Mouse (Mus musculus): ENCODE measurements at regions not wholly inside any gene's neighbourhood (a gene's known extent, or its start where the extent isn't known, plus 50 kb on each side); places are given as distances from the start of the nearest gene placed in this dataset.
A peak's percentile ranks its signal among the peaks of the same experiment; 100 is the strongest.

GRCm38 (mm10) chr1:138908860-138909259, 52.2 kb upstream of the 2310009B15Rik start:
- no peak for DNase-seq

DNA sequence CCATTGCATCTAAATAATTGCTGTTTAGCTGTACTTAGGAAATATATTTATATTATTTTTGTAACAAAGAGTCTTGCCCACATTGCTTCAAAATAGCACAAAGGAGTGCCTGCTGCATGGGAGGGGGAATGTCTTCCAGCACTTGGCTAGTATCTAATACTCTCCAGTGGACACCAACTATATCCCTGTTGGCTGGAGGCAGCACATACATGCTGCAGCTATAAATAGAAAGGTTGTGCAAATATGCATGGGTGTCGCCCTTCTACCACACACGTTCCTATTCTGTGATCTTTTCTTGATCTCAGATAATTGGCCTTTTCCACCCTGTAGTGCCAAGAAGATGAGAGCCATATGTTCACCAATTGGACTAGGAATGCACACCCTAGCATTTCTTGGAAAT, 53.0 kb upstream of the 2310009B15Rik start:
- no peak for DNase-seq

DNA sequence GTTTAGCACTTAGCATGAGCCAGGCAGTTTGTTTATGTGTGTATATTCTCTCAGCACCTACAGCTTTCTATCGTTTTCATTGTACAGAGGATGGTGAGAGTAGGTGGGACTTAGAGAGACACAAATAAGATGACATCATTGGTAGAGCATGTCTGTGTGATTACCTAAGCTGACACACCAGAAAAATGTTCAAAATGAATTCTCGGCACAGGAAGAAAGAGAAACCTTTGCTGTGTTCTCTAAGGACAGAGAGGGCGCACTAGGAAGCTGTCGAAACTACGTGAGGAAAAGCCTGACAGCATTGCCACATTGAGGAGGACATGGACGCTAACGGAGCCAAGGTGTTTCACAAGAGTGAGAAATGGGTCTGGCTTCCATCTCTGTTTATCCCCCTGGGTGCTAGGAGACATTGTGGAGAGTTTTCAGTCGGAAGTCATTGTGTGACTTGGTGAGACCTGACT, 51.0 kb upstream of the Dennd1b start:
- peak in 1 of 2 experiments; percentile 5 for DNase-seq

DNA sequence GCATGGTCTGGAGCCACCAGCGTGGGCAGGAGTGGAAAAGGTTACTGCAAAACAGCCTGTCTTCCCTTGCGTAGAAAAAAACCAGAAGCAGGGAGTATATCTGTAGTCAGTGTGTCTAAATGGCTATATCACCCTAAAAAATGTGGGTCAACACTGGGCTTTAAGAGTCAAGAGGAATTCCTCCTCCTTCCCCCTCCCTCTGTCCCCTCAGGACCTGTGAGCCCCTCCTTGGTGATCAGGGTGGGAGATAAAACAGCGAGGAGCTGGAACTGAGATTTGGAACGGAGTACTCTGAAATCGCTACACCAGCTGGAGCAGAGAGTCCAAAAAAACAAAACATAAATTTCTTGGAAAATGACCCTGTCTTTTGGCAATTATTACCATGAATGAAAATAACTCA, 50.3 kb upstream of the Dennd1b start:
- peak in 1 of 2 experiments; percentile 4 for DNase-seq

GRCm38 (mm10) chr1:138913428-138913827, 49.8 kb upstream of the Dennd1b start:
- DNase-seq, result no peak
